10 mouse cellular contexts compared by ENCODE assay signal in the genomic region with DNA sequence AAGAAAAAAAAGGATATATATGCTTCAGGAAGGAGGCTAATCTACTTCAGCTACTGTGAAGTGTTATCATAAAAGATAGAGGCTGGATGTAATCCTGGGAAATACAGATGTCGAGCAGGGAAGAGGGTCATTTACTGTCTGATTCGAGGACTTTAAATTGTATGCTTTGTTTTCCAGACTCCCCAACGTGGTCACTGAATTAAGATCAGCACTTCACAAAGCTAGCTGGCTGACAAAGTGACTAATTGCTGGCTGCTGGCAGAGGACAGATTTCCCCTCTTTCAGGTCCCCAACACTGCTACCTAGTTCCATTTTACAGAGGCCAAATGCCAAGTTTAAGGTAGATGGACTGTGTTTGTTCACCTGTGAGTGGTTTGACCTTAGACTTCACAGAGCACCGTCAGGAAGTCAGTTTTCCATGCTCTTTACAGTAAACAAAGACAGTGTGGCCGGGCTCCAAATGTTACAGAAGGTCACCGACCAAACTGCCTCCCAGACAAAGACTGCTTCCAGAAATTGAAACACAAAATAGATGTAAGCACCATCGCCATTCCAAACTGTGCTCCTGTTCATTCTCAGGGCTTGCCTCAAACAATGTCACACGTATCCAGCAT.
DNase-seq lines count a peak whose midpoint lies in the region; ATAC-seq lines count a peak whose summit lies in the region.
"Had no signal": no experiment of that assay in that cellular context is flagged by ENCODE, and none has a peak within 500 bp of the region (broad histone marks: within the 10 kb centered on the region; RNA-seq: fewer than 3 reads in every experiment).

No protein-coding gene starts in this region.

- no peak for ATAC-seq in neural tube, embryonic 11.5 days (ENCODE audit: insufficient read depth, low FRiP score, low TSS enrichment)
- ATAC-seq in stomach, embryonic 16.5 days (ENCODE audit: insufficient read depth, low FRiP score) = peak; percentile 64

- H3K4me2 ChIP-seq in neural tube, embryonic 11.5 days (ENCODE audit: low read depth) = no peak overlapping the region
- H3K4me2 ChIP-seq in stomach, embryonic 16.5 days (ENCODE audit: low read depth, low read length) = no peak overlapping the region
- H3K4me2 ChIP-seq: embryonic facial prominence, embryonic 12.5 days; midbrain, embryonic 12.5 days had no signal

- H3K9ac ChIP-seq in neural tube, embryonic 11.5 days (ENCODE audit: low read length) = no peak overlapping the region
- no peak overlapping the region for H3K9ac ChIP-seq in stomach, embryonic 16.5 days (ENCODE audit: low read length)
- H3K9ac ChIP-seq: embryonic facial prominence, embryonic 12.5 days; midbrain, embryonic 12.5 days had no signal

- 0 out of 2 replicates have a peak overlapping the region, but pooled peaks have one; percentile 31 for H3K27ac ChIP-seq in neural tube, embryonic 11.5 days (ENCODE audit: low read depth, low read length)
- no peak overlapping the region for H3K27ac ChIP-seq in stomach, embryonic 16.5 days (ENCODE audit: low read length)
- H3K27ac ChIP-seq: embryonic facial prominence, embryonic 12.5 days; midbrain, embryonic 12.5 days had no signal

- peak; percentile 33 for DNase-seq in adrenal gland, postnatal 25 days
- no peak for DNase-seq in adrenal gland, adult 2 months
- no peak for DNase-seq in neural tube, embryonic 11.5 days (ENCODE audit: low spot score)
- DNase-seq in neural tube, embryonic 10.5 days (ENCODE audit: extremely low spot score, low spot score) = no peak
- peak; percentile 77 for DNase-seq in kidney, postnatal 10 days
- DNase-seq in layer of hippocampus, postnatal 14 days (ENCODE audit: low spot score in 2 of 2) = no peak
- DNase-seq in spleen, postnatal 36 days (ENCODE audit: low spot score in 2 of 2) = no peak

- peaks cover 13% of the 10 kb centered on the region for H3K4me1 ChIP-seq in neural tube, embryonic 11.5 days (ENCODE audit: control insufficient read depth, insufficient read depth, low read length)
- H3K4me1 ChIP-seq in stomach, embryonic 16.5 days (ENCODE audit: control insufficient read depth, insufficient read depth, low read length) = peaks cover 4% of the 10 kb centered on the region

- no peaks in the 10 kb centered on the region for H3K27me3 ChIP-seq in neural tube, embryonic 11.5 days (ENCODE audit: control insufficient read depth, insufficient read depth, low read length)
- H3K27me3 ChIP-seq in stomach, embryonic 16.5 days (ENCODE audit: control insufficient read depth, insufficient read depth, low read length) = no peaks in the 10 kb centered on the region
- H3K27me3 ChIP-seq: embryonic facial prominence, embryonic 12.5 days; midbrain, embryonic 12.5 days had no signal

- H3K9me3 ChIP-seq in neural tube, embryonic 11.5 days (ENCODE audit: control insufficient read depth, low read length) = no peaks in the 10 kb centered on the region
- no peaks in the 10 kb centered on the region for H3K9me3 ChIP-seq in stomach, embryonic 16.5 days (replicated peaks; ENCODE audit: control insufficient read depth, low read length)
- H3K9me3 ChIP-seq: embryonic facial prominence, embryonic 12.5 days; midbrain, embryonic 12.5 days had no signal

- H3K4me3 ChIP-seq in neural tube, embryonic 11.5 days (ENCODE audit: low read depth, low read length) = no peak overlapping the region
- H3K4me3 ChIP-seq in stomach, embryonic 16.5 days (replicated peaks; ENCODE audit: low read length) = no peak overlapping the region
- H3K4me3 ChIP-seq: embryonic facial prominence, embryonic 12.5 days; midbrain, embryonic 12.5 days had no signal

- WGBS in neural tube, embryonic 11.5 days = 16% methylated on average over 8 of the region's 8 CpGs
- WGBS in stomach, embryonic 16.5 days = 15% methylated on average over 8 of the region's 8 CpGs

- H3K36me3 ChIP-seq in neural tube, embryonic 11.5 days (ENCODE audit: control insufficient read depth, insufficient read depth, low read length) = no peaks in the 10 kb centered on the region
- H3K36me3 ChIP-seq in stomach, embryonic 16.5 days (ENCODE audit: control insufficient read depth, insufficient read depth, low read length) = no peaks in the 10 kb centered on the region
- H3K36me3 ChIP-seq: embryonic facial prominence, embryonic 12.5 days; midbrain, embryonic 12.5 days had no signal

Comparison
In these comparisons a context has a peak if more than half of its experiments do, and no peak if none do; other contexts are left out.
1. DNase-seq: peak in adrenal gland, postnatal 25 days (single experiment) and kidney, postnatal 10 days (single experiment); none in adrenal gland, adult 2 months (single experiment), neural tube, embryonic 11.5 days (single experiment), neural tube, embryonic 10.5 days (single experiment), layer of hippocampus, postnatal 14 days (0 of 2) and spleen, postnatal 36 days (0 of 2).